Mouse (Mus musculus) megakaryocyte progenitor cell, adult 5-6 weeks (primary cell): Measurements from ENCODE around the gene Gm10842. TPM values are rescaled to one million over a fixed set of nuclear protein-coding genes. Genes with fewer than 3 reads are reported as not detected.

ENCODE experiments used
- ATAC-seq: replicated peaks from 2 replicates; pipeline ENCODE4 v1.8.0; 2016; ENCODE audit warnings: mild to moderate bottlenecking, moderate TSS enrichment, inconsistent platforms; ENCODE audit not compliant: poor library complexity
- total RNA-seq, 2 experiments: library from RNA; stranded (forward) in 1 of 2; stranded (reverse) in 1 of 2; fragments of 157-497, 149-512 nt in 1 of 2; fragments of 200-1000 nt in 1 of 2; gene quantifications; 2 replicates each; pipeline versions ENCODE4 v1.2.3 to v1.2.4; 2015 to 2017

The Gm10842 gene
- total RNA-seq, 2 experiments from 2014 or later = not detected

- peak; percentile 69 for ATAC-seq
Observed at GRCm38 (mm10) chr11:105152357-105152899, 5.7 kb downstream of the Gm10842 start.

- peak; percentile 21 for ATAC-seq
Observed at GRCm38 (mm10) chr11:105153068-105153833, 6.6 kb downstream of the Gm10842 start.

- ATAC-seq = no peak
Observed at GRCm38 (mm10) chr11:105155915-105156314, 9.2 kb downstream of the Gm10842 start.

GRCm38 (mm10) chr11:105156748-105157267 is 10.1 kb downstream of the Gm10842 start:
- ATAC-seq = no peak

- ATAC-seq = no peak
Observed at GRCm38 (mm10) chr11:105158047-105158446, 11.4 kb downstream of the Gm10842 start.

- no peak for ATAC-seq
Observed at GRCm38 (mm10) chr11:105159673-105160360, 13.1 kb downstream of the Gm10842 start.

- ATAC-seq = no peak
Observed at GRCm38 (mm10) chr11:105161411-105161810, 14.7 kb downstream of the Gm10842 start.

- ATAC-seq = no peak
Observed at GRCm38 (mm10) chr11:105164516-105165510, 18.1 kb downstream of the Gm10842 start.

GRCm38 (mm10) chr11:105166780-105167179 is 20.1 kb downstream of the Gm10842 start:
- no peak for ATAC-seq

- ATAC-seq = no peak
Observed at GRCm38 (mm10) chr11:105178516-105178915, 31.8 kb downstream of the Gm10842 start, which contains the start of gene Tlk2. Tlk2 (plus strand) TSS chr11:105178807.

- no peak for ATAC-seq
Observed at GRCm38 (mm10) chr11:105179523-105179922, 32.8 kb downstream of the Gm10842 start.

- peak; percentile 13 for ATAC-seq
Observed at GRCm38 (mm10) chr11:105180471-105181091, 33.9 kb downstream of the Gm10842 start.

- peak; percentile 86 for ATAC-seq
Observed at GRCm38 (mm10) chr11:105181126-105181637, 34.5 kb downstream of the Gm10842 start.

- peak; percentile 8; the same call in 1 of the 2 replicates for ATAC-seq
Observed at GRCm38 (mm10) chr11:105181689-105182460, 35.2 kb downstream of the Gm10842 start.

GRCm38 (mm10) chr11:105182461-105182855 is 35.8 kb downstream of the Gm10842 start:
- no peak for ATAC-seq

GRCm38 (mm10) chr11:105184678-105185077 is 38.0 kb downstream of the Gm10842 start:
- ATAC-seq = no peak

- no peak for ATAC-seq
Observed at GRCm38 (mm10) chr11:105192186-105192585, 45.5 kb downstream of the Gm10842 start.
